Mouse (Mus musculus): ENCODE measurements around the gene Pakap. TPM values are rescaled to one million over a fixed set of nuclear protein-coding genes. Genes with fewer than 3 reads are reported as not detected.

Pakap gene
- not detected in 2 replicates for polyA plus RNA-seq (2012; ENCODE audit: insufficient read depth, insufficient read length, missing spikeins)

GRCm38 (mm10) chr4:57567666-57568206 is at the start of gene Pakap:
Pakap (plus strand) TSS chr4:57568179.
- H3K27ac ChIP-seq (ENCODE audit: insufficient read depth, low read depth, low read length), result no peak within 1 kb of the TSS
- no peaks in the 10 kb centered on the region for H3K4me1 ChIP-seq (ENCODE audit: control insufficient read depth, insufficient read depth, low read length)
- no peak within 1 kb of the TSS for H3K4me3 ChIP-seq (ENCODE audit: insufficient read depth, low read length)

GRCm38 (mm10) chr4:57523456-57523855 is 44.5 kb upstream of the Pakap start:
- no peak overlapping the region for H3K27ac ChIP-seq (ENCODE audit: insufficient read depth, low read depth, low read length)
- no peaks in the 10 kb centered on the region for H3K4me1 ChIP-seq (ENCODE audit: control insufficient read depth, insufficient read depth, low read length)
- TF ChIP-seq CTCF (IDR thresholded peaks at IDR 0.05; ENCODE audit: low read depth, low read length) (no peak), POLR2A (IDR thresholded peaks at IDR 0.05; ENCODE audit: borderline replicate concordance, low read depth, low read length) (no peak)
- no peak overlapping the region for H3K4me3 ChIP-seq (ENCODE audit: insufficient read depth, low read length)

More at GRCm38 (mm10) chr4:57567666-57568206, at the start of gene Pakap:
- no peak for TF ChIP-seq CTCF (IDR thresholded peaks at IDR 0.05; ENCODE audit: low read depth, low read length)

- Histone ChIP-seq H3K4me3 (ENCODE audit: insufficient read depth, low read length) (no peak overlapping the region), H3K4me1 (ENCODE audit: control insufficient read depth, insufficient read depth, low read length) (no peaks in the 10 kb centered on the region), H3K27ac (ENCODE audit: insufficient read depth, low read depth, low read length) (no peak overlapping the region)
- TF ChIP-seq CTCF (IDR thresholded peaks at IDR 0.05; ENCODE audit: low read depth, low read length), result no peak
- no peak for TF ChIP-seq POLR2A (IDR thresholded peaks at IDR 0.05; ENCODE audit: borderline replicate concordance, low read depth, low read length)
Observed at GRCm38 (mm10) chr4:57524461-57524860, 43.5 kb upstream of the Pakap start.

GRCm38 (mm10) chr4:57525221-57526011 is 42.6 kb upstream of the Pakap start:
- TF ChIP-seq CTCF (IDR thresholded peaks at IDR 0.05; ENCODE audit: low read depth, low read length), result no peak
- TF ChIP-seq POLR2A (IDR thresholded peaks at IDR 0.05; ENCODE audit: borderline replicate concordance, low read depth, low read length), result no peak

GRCm38 (mm10) chr4:57528296-57528695 is 39.7 kb upstream of the Pakap start:
- Histone ChIP-seq H3K4me1 (ENCODE audit: control insufficient read depth, insufficient read depth, low read length) (no peaks in the 10 kb centered on the region), H3K27ac (ENCODE audit: insufficient read depth, low read depth, low read length) (no peak overlapping the region), H3K4me3 (ENCODE audit: insufficient read depth, low read length) (no peak overlapping the region)
- TF ChIP-seq CTCF (IDR thresholded peaks at IDR 0.05; ENCODE audit: low read depth, low read length) (no peak), POLR2A (IDR thresholded peaks at IDR 0.05; ENCODE audit: borderline replicate concordance, low read depth, low read length) (no peak)

More at GRCm38 (mm10) chr4:57525221-57526011, 42.6 kb upstream of the Pakap start:
- H3K4me3 ChIP-seq (ENCODE audit: insufficient read depth, low read length), result no peak overlapping the region
- no peak overlapping the region for H3K27ac ChIP-seq (ENCODE audit: insufficient read depth, low read depth, low read length)
- no peaks in the 10 kb centered on the region for H3K4me1 ChIP-seq (ENCODE audit: control insufficient read depth, insufficient read depth, low read length)

- Histone ChIP-seq H3K4me3 (ENCODE audit: insufficient read depth, low read length) (no peak overlapping the region), H3K27ac (ENCODE audit: insufficient read depth, low read depth, low read length) (no peak overlapping the region), H3K4me1 (ENCODE audit: control insufficient read depth, insufficient read depth, low read length) (no peaks in the 10 kb centered on the region)
- TF ChIP-seq POLR2A (IDR thresholded peaks at IDR 0.05; ENCODE audit: borderline replicate concordance, low read depth, low read length), result no peak
- TF ChIP-seq CTCF (IDR thresholded peaks at IDR 0.05; ENCODE audit: low read depth, low read length), result no peak
Observed at GRCm38 (mm10) chr4:57533686-57534085, 34.3 kb upstream of the Pakap start.

GRCm38 (mm10) chr4:57534232-57534631 is 33.7 kb upstream of the Pakap start:
- no peak for TF ChIP-seq CTCF (IDR thresholded peaks at IDR 0.05; ENCODE audit: low read depth, low read length)
- no peak for TF ChIP-seq POLR2A (IDR thresholded peaks at IDR 0.05; ENCODE audit: borderline replicate concordance, low read depth, low read length)
- Histone ChIP-seq H3K27ac (ENCODE audit: insufficient read depth, low read depth, low read length) (no peak overlapping the region), H3K4me1 (ENCODE audit: control insufficient read depth, insufficient read depth, low read length) (no peaks in the 10 kb centered on the region), H3K4me3 (ENCODE audit: insufficient read depth, low read length) (no peak overlapping the region)

- no peak for TF ChIP-seq POLR2A (IDR thresholded peaks at IDR 0.05; ENCODE audit: borderline replicate concordance, low read depth, low read length)
- no peak overlapping the region for H3K27ac ChIP-seq (ENCODE audit: insufficient read depth, low read depth, low read length)
- H3K4me1 ChIP-seq (ENCODE audit: control insufficient read depth, insufficient read depth, low read length), result no peaks in the 10 kb centered on the region
- H3K4me3 ChIP-seq (ENCODE audit: insufficient read depth, low read length), result no peak overlapping the region
Observed at GRCm38 (mm10) chr4:57535087-57535486, 32.9 kb upstream of the Pakap start.

- TF ChIP-seq POLR2A (IDR thresholded peaks at IDR 0.05; ENCODE audit: borderline replicate concordance, low read depth, low read length) (no peak), CTCF (IDR thresholded peaks at IDR 0.05; ENCODE audit: low read depth, low read length) (no peak)
- Histone ChIP-seq H3K4me3 (ENCODE audit: insufficient read depth, low read length) (no peak overlapping the region), H3K4me1 (ENCODE audit: control insufficient read depth, insufficient read depth, low read length) (no peaks in the 10 kb centered on the region), H3K27ac (ENCODE audit: insufficient read depth, low read depth, low read length) (no peak overlapping the region)
Observed at GRCm38 (mm10) chr4:57538029-57538688, 29.8 kb upstream of the Pakap start.

- Histone ChIP-seq H3K4me1 (ENCODE audit: control insufficient read depth, insufficient read depth, low read length) (no peaks in the 10 kb centered on the region), H3K4me3 (ENCODE audit: insufficient read depth, low read length) (no peak overlapping the region), H3K27ac (ENCODE audit: insufficient read depth, low read depth, low read length) (no peak overlapping the region)
- TF ChIP-seq POLR2A (IDR thresholded peaks at IDR 0.05; ENCODE audit: borderline replicate concordance, low read depth, low read length) (no peak), CTCF (IDR thresholded peaks at IDR 0.05; ENCODE audit: low read depth, low read length) (no peak)
Observed at GRCm38 (mm10) chr4:57543692-57544256, 24.2 kb upstream of the Pakap start.

All from bone marrow macrophage, adult 2 months (primary cell).